Mouse (Mus musculus) liver, embryonic 13.5 days (tissue): ENCODE data around the gene Dohh. TPM values are rescaled to one million over a fixed set of nuclear protein-coding genes. Genes with fewer than 3 reads are reported as not detected.

ENCODE experiments used
- ATAC-seq: fragments of 200-750 bp; cut with Nextera tagmentation; 2 replicates; pipeline ENCODE4 v1.8.0; 2017; ENCODE audit warnings: low read depth, mild to moderate bottlenecking, moderate number of reproducible peaks, moderate library complexity
- DNase-seq: peaks from one replicate; pipeline ENCODE4 v3.0.0; 2022
- H3K27ac ChIP-seq: fragments of 300-500 bp; sonication (generic); 2 replicates; pipeline ENCODE4 v1.5.1; 2015; ENCODE audit warnings: moderate library complexity, mild to moderate bottlenecking, inconsistent platforms
- H3K27me3 ChIP-seq: fragments of 300-500 bp; sonication (generic); 2 replicates; pipeline ENCODE4 v1.6.1; 2015; ENCODE audit warnings: mild to moderate bottlenecking, inconsistent platforms
- H3K36me3 ChIP-seq: fragments of 300-500 bp; sonication (generic); 2 replicates; pipeline ENCODE4 v1.6.1; 2015; ENCODE audit warnings: mild to moderate bottlenecking, inconsistent platforms
- H3K4me1 ChIP-seq: fragments of 300-500 bp; sonication (generic); replicated peaks from 2 replicates; pipeline ENCODE4 v1.6.1; 2015; ENCODE audit warnings: inconsistent platforms
- H3K4me2 ChIP-seq: fragments of 300-500 bp; sonication (generic); 2 replicates; pipeline ENCODE4 v1.6.1; 2015; ENCODE audit warnings: inconsistent platforms, mild to moderate bottlenecking, moderate library complexity
- H3K4me3 ChIP-seq: fragments of 300-500 bp; sonication (generic); replicated peaks from 2 replicates; pipeline ENCODE4 v1.5.1; 2015; ENCODE audit warnings: mild to moderate bottlenecking, inconsistent platforms
- H3K9ac ChIP-seq: fragments of 300-500 bp; sonication (generic); 2 replicates; pipeline ENCODE4 v1.6.1; 2015; ENCODE audit warnings: mild to moderate bottlenecking, inconsistent platforms
- H3K9me3 ChIP-seq: fragments of 300-500 bp; sonication (generic); replicated peaks from 2 replicates; pipeline ENCODE4 v1.6.1; 2016; ENCODE audit warnings: inconsistent platforms
- WGBS: fragments of 180-500 bp; shearing (Covaris S2); methylation state at CpG from one replicate; pipeline ENCODE4 v1.1.7; 2015; ENCODE audit not compliant: insufficient replicate concordance; 5-methylcytosine and 5-hydroxymethylcytosine counted together
- polyA plus RNA-seq: library from polyadenylated mRNA; unstranded; fragments of >200 nt; fragmentation: Nextera tagmentation; extraction: Ambion mirVana; gene quantifications from 2 replicates; pipeline ENCODE4 v1.2.1, GENCODE M21; 2015

Dohh gene
- 61.1 and 68.7 TPM in 2 replicates for polyA plus RNA-seq

GRCm38 (mm10) chr10:81383802-81384604 is at the start of gene Dohh, which contains the start of gene Gm48551:
Gene Dohh (plus strand): TSS chr10:81384428.
Gene Gm48551 (plus strand): TSS chr10:81384466.
- Histone ChIP-seq H3K4me1 (peaks cover 79% of the 10 kb centered on the region), H3K4me3 (peak within 1 kb of the TSS; percentile 96), H3K9ac (peak within 1 kb of the TSS; percentile 89), H3K4me2 (peak within 1 kb of the TSS; percentile 92), H3K27me3 (no peaks in the 10 kb centered on the region), H3K36me3 (peaks cover 34% of the 10 kb centered on the region), H3K9me3 (no peaks in the 10 kb centered on the region), H3K27ac (peak within 1 kb of the TSS; percentile 99)
- 6% methylated on average over 54 of the region's 54 CpGs for WGBS
- DNase-seq (peak; percentile 99), ATAC-seq (peak; percentile 81)

DNA sequence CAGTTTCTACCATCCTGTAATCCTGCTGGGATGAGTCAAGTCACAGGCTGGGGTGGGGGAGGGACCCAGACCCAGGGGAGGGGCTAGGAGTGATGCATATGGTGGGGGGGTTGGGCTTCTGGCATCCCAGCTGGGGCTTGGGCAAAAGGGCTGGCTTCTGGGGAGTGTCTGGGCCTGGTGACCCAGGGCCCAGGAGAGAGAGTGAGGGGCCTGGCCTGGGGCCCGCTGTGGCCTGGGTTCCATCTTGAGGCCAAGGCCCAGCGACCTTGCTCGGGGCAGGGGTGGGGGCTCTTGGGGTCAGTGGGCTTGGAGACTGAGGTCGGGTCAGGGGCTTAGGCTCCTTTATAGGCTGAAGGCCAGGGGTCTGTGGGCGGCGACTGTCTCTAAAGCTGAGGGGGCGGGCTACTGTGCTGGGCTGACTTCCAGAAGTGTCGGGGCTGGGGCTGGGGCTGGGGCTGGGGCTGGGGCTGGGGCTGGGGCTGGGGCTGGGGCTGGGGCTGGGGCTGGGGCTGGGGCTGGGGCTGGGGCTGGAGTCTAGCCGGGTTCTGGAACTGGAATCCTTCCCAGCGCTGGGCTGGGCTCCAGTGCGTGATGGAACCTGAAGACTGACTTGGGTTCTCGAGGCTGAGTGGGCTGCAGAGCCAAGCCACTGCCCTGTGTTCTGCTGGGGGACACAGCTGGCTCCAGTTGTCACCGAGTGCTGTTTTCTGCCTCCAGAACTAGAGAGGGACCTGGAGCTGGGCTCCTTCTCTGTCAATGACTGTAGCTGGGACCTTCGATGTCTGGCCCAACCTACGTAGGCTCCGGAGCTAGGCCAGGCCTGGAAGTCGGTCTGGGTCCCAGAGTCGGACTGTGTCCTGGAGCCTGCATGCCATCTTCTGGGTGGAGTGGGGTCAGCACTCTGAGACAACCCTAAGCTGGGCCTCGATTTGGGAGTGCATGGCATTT is 48.6 kb upstream of the Dohh start:
- DNase-seq: no peak
- WGBS: 70% methylated on average over 18 of the region's 19 CpGs
- Histone ChIP-seq H3K9ac (no peak overlapping the region), H3K4me1 (peaks cover 22% of the 10 kb centered on the region), H3K36me3 (no peaks in the 10 kb centered on the region), H3K9me3 (no peaks in the 10 kb centered on the region), H3K4me3 (no peak overlapping the region), H3K4me2 (no peak overlapping the region), H3K27me3 (peaks cover 37% of the 10 kb centered on the region), H3K27ac (no peak overlapping the region)
- no peak for ATAC-seq

DNA sequence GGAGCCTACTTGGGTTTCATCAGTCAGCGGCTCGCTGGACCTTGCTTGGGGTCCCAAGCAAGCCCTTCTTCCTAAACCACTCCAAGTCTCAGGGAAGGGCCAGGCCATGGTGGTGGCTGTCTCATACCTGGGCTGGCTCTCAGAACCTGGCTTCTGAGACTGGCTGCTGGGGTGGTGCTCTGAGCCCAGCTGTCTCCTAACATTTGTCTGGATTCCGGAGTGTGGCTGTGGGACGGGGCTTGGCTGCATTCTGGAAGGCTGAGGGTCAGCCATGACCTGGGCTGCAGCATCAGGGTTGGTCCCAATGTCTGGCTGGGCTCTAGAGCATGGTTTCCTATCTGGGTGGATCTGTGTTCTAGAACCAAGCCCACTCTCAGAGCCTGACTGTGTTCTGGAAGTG is 47.7 kb upstream of the Dohh start:
- Histone ChIP-seq H3K27me3 (peaks cover 43% of the 10 kb centered on the region), H3K4me1 (peaks cover 30% of the 10 kb centered on the region), H3K9ac (no peak overlapping the region), H3K27ac (no peak overlapping the region), H3K36me3 (no peaks in the 10 kb centered on the region), H3K9me3 (no peaks in the 10 kb centered on the region), H3K4me2 (no peak overlapping the region), H3K4me3 (no peak overlapping the region)
- ATAC-seq: no peak
- 86% methylated on average over 4 of the region's 4 CpGs for WGBS
- DNase-seq: no peak

GRCm38 (mm10) chr10:81340551-81341332 is 43.5 kb upstream of the Dohh start:
- WGBS: 39% methylated on average over 17 of the region's 17 CpGs
- no peaks in the 10 kb centered on the region for H3K9me3 ChIP-seq
- ATAC-seq: peak; percentile 63
- no peak overlapping the region for H3K27ac ChIP-seq
- DNase-seq: peak; percentile 58
- peaks cover 39% of the 10 kb centered on the region for H3K4me1 ChIP-seq
- H3K4me3 ChIP-seq: no peak overlapping the region
- H3K27me3 ChIP-seq: peaks cover 62% of the 10 kb centered on the region
- H3K36me3 ChIP-seq: no peaks in the 10 kb centered on the region
- H3K9ac ChIP-seq: no peak overlapping the region; the same call in 1 of the 2 replicates
- H3K4me2 ChIP-seq: no peak overlapping the region

GRCm38 (mm10) chr10:81341333-81341949 is 42.8 kb upstream of the Dohh start:
- H3K9me3 ChIP-seq: no peaks in the 10 kb centered on the region
- peaks cover 66% of the 10 kb centered on the region for H3K27me3 ChIP-seq
- no peaks in the 10 kb centered on the region for H3K36me3 ChIP-seq
- ATAC-seq (no peak), DNase-seq (peak; percentile 48)
- H3K9ac ChIP-seq: no peak overlapping the region; the same call in 1 of the 2 replicates
- H3K4me2 ChIP-seq: no peak overlapping the region
- H3K27ac ChIP-seq: no peak overlapping the region
- WGBS: 30% methylated on average over 16 of the region's 16 CpGs
- peaks cover 45% of the 10 kb centered on the region for H3K4me1 ChIP-seq
- no peak overlapping the region for H3K4me3 ChIP-seq

DNA sequence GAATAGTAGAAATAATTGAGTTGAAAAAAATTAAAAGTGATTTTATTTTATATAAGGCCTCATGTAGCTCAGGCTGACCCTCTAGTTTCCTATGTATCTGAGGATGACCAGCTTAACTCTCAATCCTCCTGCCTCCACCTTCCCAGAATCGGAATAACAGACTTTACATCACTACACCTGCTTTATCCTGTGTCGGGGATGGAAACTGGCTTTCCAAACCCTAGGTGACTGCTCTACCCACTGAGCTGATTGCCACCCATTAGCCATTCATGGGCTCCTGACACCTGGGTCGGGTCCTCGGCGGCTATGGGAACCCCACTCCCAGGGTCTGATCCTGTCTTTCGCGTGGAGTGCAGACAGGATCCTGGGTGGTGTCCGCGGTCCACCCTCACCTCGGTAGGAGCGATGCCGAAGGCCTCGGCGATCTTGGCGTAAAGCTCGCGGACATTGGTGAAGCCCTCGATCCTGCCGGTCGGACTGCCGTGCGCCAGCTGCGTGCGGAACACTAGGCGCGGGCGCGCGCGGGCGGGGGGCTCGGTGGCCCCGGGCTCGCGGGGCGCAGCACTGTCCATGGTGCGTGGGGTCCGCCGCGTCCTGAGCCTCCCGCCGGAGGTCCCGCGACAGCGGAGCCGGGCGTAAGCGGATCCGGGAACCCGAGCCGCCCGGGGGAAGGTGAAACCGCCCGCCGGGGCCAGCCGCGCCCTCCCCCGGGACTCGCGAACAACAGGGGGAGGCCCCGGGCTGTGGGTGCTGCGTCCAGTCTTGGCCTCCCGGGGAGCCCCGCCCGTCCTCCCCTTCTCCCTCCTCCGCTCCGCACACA is 41.3 kb upstream of the Dohh start, which contains the start of gene Gipc3:
TSS of gene Gipc3 (minus strand) at position 581 of the 820 bp plus-strand sequence.
- ATAC-seq: no peak

GRCm38 (mm10) chr10:81344421-81345161 is 39.6 kb upstream of the Dohh start:
- Histone ChIP-seq H3K4me2 (no peak overlapping the region), H3K27ac (no peak overlapping the region), H3K27me3 (peaks cover 51% of the 10 kb centered on the region), H3K36me3 (peaks cover 14% of the 10 kb centered on the region), H3K9ac (no peak overlapping the region), H3K4me1 (peaks cover 71% of the 10 kb centered on the region), H3K4me3 (no peak overlapping the region), H3K9me3 (no peaks in the 10 kb centered on the region)
- 44% methylated on average over 8 of the region's 8 CpGs for WGBS
- DNase-seq (no peak), ATAC-seq (no peak)

More for the DNA sequence above, 41.3 kb upstream of the Dohh start, which contains the start of gene Gipc3:
- DNase-seq: no peak
- Histone ChIP-seq H3K9ac (peak within 1 kb of the TSS; percentile 58), H3K4me2 (peak within 1 kb of the TSS; percentile 69), H3K36me3 (peaks cover 4% of the 10 kb centered on the region; the same call in 1 of the 2 replicates), H3K4me1 (peaks cover 58% of the 10 kb centered on the region), H3K27ac (no peak within 1 kb of the TSS), H3K27me3 (peaks cover 56% of the 10 kb centered on the region), H3K4me3 (peak within 1 kb of the TSS; percentile 57), H3K9me3 (no peaks in the 10 kb centered on the region)
- WGBS: 4% methylated on average over 66 of the region's 67 CpGs

- no peak for DNase-seq
- H3K4me2 ChIP-seq: no peak overlapping the region
- no peak overlapping the region for H3K27ac ChIP-seq
- H3K4me1 ChIP-seq: peaks cover 72% of the 10 kb centered on the region
- H3K9me3 ChIP-seq: no peaks in the 10 kb centered on the region
- no peak overlapping the region for H3K9ac ChIP-seq
- H3K4me3 ChIP-seq: no peak overlapping the region
- no peak for ATAC-seq
- 53% methylated on average over 4 of the region's 4 CpGs for WGBS
- H3K27me3 ChIP-seq: peaks cover 51% of the 10 kb centered on the region
- peaks cover 14% of the 10 kb centered on the region for H3K36me3 ChIP-seq
Observed at GRCm38 (mm10) chr10:81345162-81345534, 39.1 kb upstream of the Dohh start.

DNA sequence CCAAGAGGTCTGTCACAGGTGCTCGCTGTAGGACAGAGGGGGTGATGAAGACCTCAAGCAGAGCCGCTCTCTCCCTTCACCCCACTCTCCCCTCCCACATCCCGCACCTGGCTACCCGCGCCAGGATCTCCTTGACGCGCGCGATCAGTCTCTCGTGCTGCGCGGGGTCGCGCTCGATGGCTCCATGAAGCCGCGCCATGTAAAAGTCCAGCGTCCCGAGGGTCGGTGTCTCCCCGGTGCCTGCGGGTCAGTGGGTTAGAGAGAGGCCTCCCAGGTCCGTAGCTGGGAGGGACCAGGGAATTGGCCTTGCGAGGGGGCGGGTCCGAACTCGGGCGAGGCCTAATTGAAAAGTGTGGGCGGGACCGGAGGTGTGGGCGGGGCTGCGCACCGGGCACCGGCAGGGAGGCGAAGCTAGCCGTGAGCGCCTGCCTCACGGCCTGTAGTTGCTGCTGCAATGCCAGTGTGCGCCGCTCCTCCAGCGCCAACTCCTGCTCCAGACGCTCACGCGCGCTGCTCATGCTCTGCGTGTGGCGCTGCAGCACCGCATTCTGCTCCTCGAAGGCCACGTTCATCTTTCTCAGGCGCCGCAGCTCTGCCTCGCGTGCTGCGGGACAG is 37.7 kb upstream of the Dohh start:
- DNase-seq: peak; percentile 69
- Histone ChIP-seq H3K4me2 (peak overlapping the region; percentile 71), H3K9ac (peak overlapping the region; percentile 66), H3K9me3 (no peaks in the 10 kb centered on the region), H3K27ac (peak overlapping the region; percentile 54), H3K4me1 (peaks cover 65% of the 10 kb centered on the region), H3K27me3 (peaks cover 45% of the 10 kb centered on the region), H3K4me3 (peak overlapping the region; percentile 42), H3K36me3 (peaks cover 14% of the 10 kb centered on the region)
- WGBS: 15% methylated on average over 54 of the region's 55 CpGs
- peak; percentile 12; the same call in 1 of the 2 replicates for ATAC-seq
